Comparison of ENCODE assay signal across 17 mouse cellular contexts in genomic region chr3:54570501-54570900, GRCm38 (mm10).
DNase-seq lines count a peak whose midpoint lies in the region; ATAC-seq and TF ChIP-seq lines count a peak whose summit lies in the region.
"Had no signal": no experiment of that assay in that cellular context is flagged by ENCODE, and none has a peak within 500 bp of the region (broad histone marks: within the 10 kb centered on the region; RNA-seq: fewer than 3 reads in every experiment).

No protein-coding gene starts in this region.

- WGBS in intestine, postnatal 0 days = 82% methylated on average over 8 of the region's 8 CpGs
- 84% methylated on average over 8 of the region's 8 CpGs for WGBS in intestine, embryonic 16.5 days
- 93% methylated on average over 8 of the region's 8 CpGs for WGBS in thymus, adult 2 months
- WGBS in bone marrow, adult 2 months = 83% methylated on average over 8 of the region's 8 CpGs

- no peak overlapping the region for H3K27ac ChIP-seq in intestine, postnatal 0 days (ENCODE audit: low read depth, low read length)
- H3K27ac ChIP-seq in intestine, embryonic 16.5 days (ENCODE audit: low read length) = no peak overlapping the region
- H3K27ac ChIP-seq in thymus, adult 2 months (ENCODE audit: control insufficient read depth, insufficient read depth, low read length) = no peak overlapping the region
- no peak overlapping the region for H3K27ac ChIP-seq in bone marrow, adult 2 months (ENCODE audit: control insufficient read depth, insufficient read depth, low read depth, low read length, poor library complexity)
- H3K27ac ChIP-seq: heart, embryonic 15.5 days; hindbrain, embryonic 12.5 days; midbrain, embryonic 13.5 days had no signal

- H3K4me1 ChIP-seq in intestine, postnatal 0 days (replicated peaks; ENCODE audit: control insufficient read depth, insufficient read depth, low read length) = no peaks in the 10 kb centered on the region
- H3K4me1 ChIP-seq in intestine, embryonic 16.5 days (ENCODE audit: control insufficient read depth, insufficient read depth, low read length) = no peaks in the 10 kb centered on the region
- H3K4me1 ChIP-seq in thymus, adult 2 months (replicated peaks; ENCODE audit: control insufficient read depth, insufficient read depth, low read length) = peaks cover 2% of the 10 kb centered on the region; the same call in 1 of the 2 replicates
- H3K4me1 ChIP-seq in bone marrow, adult 2 months (ENCODE audit: control insufficient read depth, insufficient read depth, low read length) = no peaks in the 10 kb centered on the region; the same call in 1 of the 2 replicates
- H3K4me1 ChIP-seq: heart, embryonic 15.5 days; hindbrain, embryonic 12.5 days; midbrain, embryonic 13.5 days had no signal

- no peak overlapping the region for H3K4me3 ChIP-seq in intestine, postnatal 0 days (ENCODE audit: low read depth, low read length)
- H3K4me3 ChIP-seq in intestine, embryonic 16.5 days (ENCODE audit: low read length) = no peak overlapping the region
- no peak overlapping the region for H3K4me3 ChIP-seq in thymus, adult 2 months (ENCODE audit: control insufficient read depth, insufficient read depth, low read length)
- no peak overlapping the region for H3K4me3 ChIP-seq in bone marrow, adult 2 months (replicated peaks; ENCODE audit: control insufficient read depth, low read depth, low read length)
- H3K4me3 ChIP-seq: heart, embryonic 15.5 days; hindbrain, embryonic 12.5 days; midbrain, embryonic 13.5 days had no signal

- H3K36me3 ChIP-seq in intestine, postnatal 0 days (ENCODE audit: control insufficient read depth, insufficient read depth) = no peaks in the 10 kb centered on the region
- no peaks in the 10 kb centered on the region for H3K36me3 ChIP-seq in intestine, embryonic 16.5 days (ENCODE audit: control insufficient read depth, insufficient read depth, low read length)
- no peaks in the 10 kb centered on the region for H3K36me3 ChIP-seq in thymus, adult 2 months (ENCODE audit: control insufficient read depth, insufficient read depth, low read length)
- H3K36me3 ChIP-seq: heart, embryonic 15.5 days; hindbrain, embryonic 12.5 days; midbrain, embryonic 13.5 days had no signal

- ATAC-seq in intestine, postnatal 0 days = no peak
- no peak for ATAC-seq in intestine, embryonic 16.5 days
- ATAC-seq in erythroid progenitor cell, adult 5-6 weeks (replicated peaks; ENCODE audit: low FRiP score, poor library complexity, severe bottlenecking) = no peak
- ATAC-seq: midbrain, embryonic 13.5 days had no signal

- no peaks in the 10 kb centered on the region for H3K9me3 ChIP-seq in intestine, postnatal 0 days (ENCODE audit: control insufficient read depth)
- no peaks in the 10 kb centered on the region for H3K9me3 ChIP-seq in intestine, embryonic 16.5 days (ENCODE audit: control insufficient read depth, low read length)
- H3K9me3 ChIP-seq: midbrain, embryonic 13.5 days had no signal

- peak; percentile 19 for DNase-seq in thymus, adult 2 months
- no peak for DNase-seq in thymus, adult 18-20 months
- DNase-seq in thymus, postnatal 25 days = peak; percentile 25
- no peak for DNase-seq in layer of hippocampus, adult 8-10 months (ENCODE audit: low spot score in 2 of 2)
- DNase-seq: cerebellum, adult 11-12 months; embryo, embryonic 11 days; kidney, adult 2 months; liver; lung, postnatal 36 days; right cerebral cortex, postnatal 4 days had no signal

- no peaks in the 10 kb centered on the region for H3K27me3 ChIP-seq in intestine, postnatal 0 days (replicated peaks; ENCODE audit: control insufficient read depth, insufficient read depth, low read length)
- no peaks in the 10 kb centered on the region for H3K27me3 ChIP-seq in intestine, embryonic 16.5 days (replicated peaks; ENCODE audit: control insufficient read depth, insufficient read depth, low read length)
- no peaks in the 10 kb centered on the region for H3K27me3 ChIP-seq in thymus, adult 2 months (ENCODE audit: control insufficient read depth, insufficient read depth, low read length)
- H3K27me3 ChIP-seq: heart, embryonic 15.5 days; hindbrain, embryonic 12.5 days; midbrain, embryonic 13.5 days had no signal

- TF ChIP-seq CTCF in intestine, postnatal 0 days (IDR thresholded peaks at IDR 0.05; ENCODE audit: low read depth) = peak; percentile 28
- TF ChIP-seq CTCF in thymus, adult 2 months (IDR thresholded peaks at IDR 0.05; ENCODE audit: borderline replicate concordance, control insufficient read depth, extremely low read depth, insufficient read depth, low read length, poor library complexity) = no peak
- peak; percentile 53 for TF ChIP-seq CTCF in bone marrow, adult 2 months (IDR thresholded peaks at IDR 0.05; ENCODE audit: control insufficient read depth, insufficient read depth, low read length)

- H3K9ac ChIP-seq in intestine, postnatal 0 days (ENCODE audit: low read depth, low read length) = no peak overlapping the region
- H3K9ac ChIP-seq in intestine, embryonic 16.5 days (ENCODE audit: low read depth, low read length) = no peak overlapping the region
- H3K9ac ChIP-seq: heart, embryonic 15.5 days; hindbrain, embryonic 12.5 days; midbrain, embryonic 13.5 days had no signal

- no peak for TF ChIP-seq POLR2A in thymus, adult 2 months (IDR thresholded peaks at IDR 0.05; ENCODE audit: control insufficient read depth, extremely low read depth, insufficient read depth, low read length, poor library complexity)
- TF ChIP-seq POLR2A in bone marrow, adult 2 months (IDR thresholded peaks at IDR 0.05; ENCODE audit: borderline replicate concordance, control insufficient read depth, low read depth, low read length) = no peak

- no peak overlapping the region for H3K4me2 ChIP-seq in intestine, postnatal 0 days (replicated peaks; ENCODE audit: low read depth)
- no peak overlapping the region for H3K4me2 ChIP-seq in intestine, embryonic 16.5 days (ENCODE audit: low read depth, low read length)
- H3K4me2 ChIP-seq: heart, embryonic 15.5 days; hindbrain, embryonic 12.5 days; midbrain, embryonic 13.5 days had no signal

Comparison
In these comparisons a context has a peak if more than half of its experiments do, and no peak if none do; other contexts are left out.
1. DNase-seq: peak in thymus, adult 2 months (single experiment) and thymus, postnatal 25 days (single experiment); none in thymus, adult 18-20 months (0 of 2) and layer of hippocampus, adult 8-10 months (0 of 2).